Mouse (Mus musculus): ENCODE data around the gene Mvb12b.
A peak's percentile ranks its signal among the peaks of the same experiment; 100 is the strongest.

Gene Mvb12b

DNA sequence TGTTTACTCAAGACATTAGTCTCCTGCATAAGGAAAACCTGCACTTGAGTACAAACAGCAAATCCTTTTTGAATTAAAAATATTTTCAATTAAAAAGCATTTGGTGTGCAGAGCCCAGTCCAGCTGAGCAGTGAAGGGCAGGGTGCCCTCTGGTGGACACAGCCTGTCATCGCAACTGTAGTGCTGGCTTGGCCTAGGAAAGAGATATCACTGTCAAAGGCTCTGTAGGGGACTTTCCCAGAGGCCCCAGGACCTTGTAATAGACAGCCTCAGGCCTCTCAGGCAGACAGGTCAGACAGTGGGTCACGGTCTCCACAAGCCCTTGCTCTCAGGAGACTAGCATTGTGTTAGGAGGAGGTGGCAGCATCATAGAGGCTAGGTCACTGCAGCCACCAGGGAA lies 151.0 kb downstream of the Mvb12b start:
- peak; percentile 60 to 79 for DNase-seq (ENCODE audit: low spot score in 2 of 2)

DNA sequence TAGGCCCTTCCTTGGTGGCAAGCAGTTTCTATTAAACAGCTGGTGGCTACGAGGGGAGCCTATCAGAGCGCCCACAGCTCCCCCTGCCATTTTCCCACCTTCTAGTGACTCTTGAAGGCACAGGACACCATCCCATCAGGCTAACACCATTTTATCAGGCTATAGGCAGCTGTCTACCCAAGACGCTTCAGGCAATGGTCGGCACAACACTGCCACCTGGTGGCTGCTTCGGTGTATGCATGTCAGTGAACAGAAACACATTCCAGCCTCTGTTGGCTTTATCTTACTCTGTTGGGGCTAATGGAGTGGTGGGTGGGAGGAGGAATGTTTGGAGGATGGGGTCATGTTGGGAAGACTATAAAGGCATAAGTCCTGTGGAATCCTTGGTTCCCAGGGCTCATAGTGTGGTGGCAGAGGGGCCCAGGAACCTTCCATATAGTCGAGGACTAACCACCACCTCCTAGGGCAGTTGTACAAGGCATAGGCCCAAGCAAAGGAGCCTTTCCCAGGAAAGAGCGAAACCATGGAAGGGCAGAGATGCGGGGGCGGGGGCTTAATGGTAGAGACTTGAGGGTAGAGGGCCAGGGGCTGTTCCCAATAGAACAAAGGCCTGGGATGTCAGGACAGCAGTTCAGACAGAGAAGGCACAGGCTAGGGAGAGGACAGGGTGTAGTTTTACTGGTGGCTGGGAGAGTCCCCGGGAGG lies 152.8 kb downstream of the Mvb12b start:
- peak; percentile 84 to 91 for DNase-seq (ENCODE audit: low spot score in 2 of 2)

DNA sequence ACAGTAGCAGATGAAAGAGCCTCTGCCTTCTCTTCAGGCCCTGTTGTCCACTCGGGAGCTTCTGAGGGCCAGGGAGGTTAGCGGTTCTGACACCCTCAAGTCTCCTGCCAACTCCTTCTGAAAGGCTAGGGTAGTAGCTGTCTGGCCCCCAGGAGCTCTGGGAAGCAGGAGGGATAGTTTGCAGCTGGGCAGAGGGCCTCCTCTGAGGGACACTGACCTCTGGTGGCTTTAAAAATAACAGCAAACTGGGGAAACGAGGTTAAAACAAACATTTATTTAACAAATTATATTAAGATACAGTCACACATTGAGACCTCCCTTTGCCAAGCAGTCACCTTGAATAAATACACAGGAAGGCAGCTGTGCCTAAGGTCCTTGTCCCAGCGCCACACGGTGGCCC lies 158.0 kb downstream of the Mvb12b start:
- no peak for DNase-seq (ENCODE audit: low spot score in 2 of 2)

DNA sequence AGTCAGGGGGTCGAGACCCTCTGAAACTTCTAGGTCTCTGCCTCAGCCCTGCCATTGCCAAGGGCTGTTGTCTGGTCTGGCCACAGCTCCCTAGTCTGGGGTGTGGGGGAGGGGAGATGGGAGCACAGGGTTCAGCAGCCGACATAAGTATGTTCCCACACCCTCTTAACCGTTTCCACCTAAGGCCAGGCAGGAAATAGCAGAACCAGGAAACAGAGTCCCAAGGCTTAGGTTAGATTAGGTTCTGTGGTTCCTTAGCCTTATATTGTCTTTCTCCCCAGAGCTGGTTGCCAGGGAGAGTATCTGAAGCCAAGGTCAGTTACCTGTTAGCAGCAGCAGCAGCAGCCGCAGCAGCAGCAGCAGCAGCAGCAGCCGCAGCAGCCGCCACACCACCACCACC lies 160.5 kb downstream of the Mvb12b start:
- no peak for DNase-seq (ENCODE audit: low spot score in 2 of 2)

GRCm38 (mm10) chr2:33720380-33720898 lies 167.3 kb downstream of the Mvb12b start:
- peak in 1 of 2 experiments; percentile 78 for DNase-seq (ENCODE audit: low spot score in 2 of 2)

- peak in 1 of 2 experiments; percentile 39 for DNase-seq (ENCODE audit: low spot score in 2 of 2)
Observed at GRCm38 (mm10) chr2:33719339-33720066, 168.2 kb downstream of the Mvb12b start.

DNA sequence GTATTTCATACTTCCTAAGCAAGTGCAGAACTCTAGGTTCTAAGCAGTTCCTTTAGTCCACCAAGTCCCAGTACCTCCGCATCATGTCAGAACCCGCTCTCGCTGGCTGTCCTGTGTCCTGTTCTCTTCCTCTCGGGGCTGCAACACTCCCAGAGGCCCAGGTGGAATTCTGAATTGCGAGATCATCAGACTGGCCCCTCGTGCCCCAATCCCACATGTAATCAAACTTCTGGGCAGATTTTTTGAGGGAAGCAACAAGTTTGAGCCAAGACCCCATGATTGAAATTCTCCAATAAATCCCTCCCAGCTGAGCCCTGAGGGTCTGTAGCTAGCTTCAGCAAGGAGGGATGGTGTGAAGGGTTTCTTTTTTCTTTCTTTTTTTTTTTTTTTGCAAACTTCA lies 169.2 kb downstream of the Mvb12b start:
- no peak for DNase-seq (ENCODE audit: low spot score in 2 of 2)

GRCm38 (mm10) chr2:33717821-33718351 lies 169.9 kb downstream of the Mvb12b start:
- no peak for DNase-seq (ENCODE audit: low spot score in 2 of 2)

- no peak for DNase-seq (ENCODE audit: low spot score in 2 of 2)
Observed at GRCm38 (mm10) chr2:33717378-33717777, 170.4 kb downstream of the Mvb12b start.

DNA sequence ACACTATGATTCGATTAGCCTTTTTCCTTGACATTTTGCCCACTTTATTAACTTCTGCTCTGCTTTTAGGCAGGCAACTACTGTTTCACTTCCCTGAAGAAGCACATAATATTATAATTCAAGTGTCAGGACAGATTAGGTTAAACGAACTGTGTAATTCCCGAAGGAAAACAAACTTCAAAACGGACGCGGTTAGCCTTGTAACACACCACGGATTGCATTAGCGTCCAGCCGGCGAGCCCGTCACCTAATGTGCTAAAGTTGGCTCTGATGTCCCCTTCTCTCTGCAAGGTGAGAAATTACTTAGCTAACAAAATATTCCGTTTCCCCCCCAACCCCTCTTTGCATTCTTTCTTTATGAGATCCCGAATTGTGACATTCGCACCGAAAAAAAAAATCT lies 170.9 kb downstream of the Mvb12b start:
- no peak for DNase-seq (ENCODE audit: low spot score in 2 of 2)

DNA sequence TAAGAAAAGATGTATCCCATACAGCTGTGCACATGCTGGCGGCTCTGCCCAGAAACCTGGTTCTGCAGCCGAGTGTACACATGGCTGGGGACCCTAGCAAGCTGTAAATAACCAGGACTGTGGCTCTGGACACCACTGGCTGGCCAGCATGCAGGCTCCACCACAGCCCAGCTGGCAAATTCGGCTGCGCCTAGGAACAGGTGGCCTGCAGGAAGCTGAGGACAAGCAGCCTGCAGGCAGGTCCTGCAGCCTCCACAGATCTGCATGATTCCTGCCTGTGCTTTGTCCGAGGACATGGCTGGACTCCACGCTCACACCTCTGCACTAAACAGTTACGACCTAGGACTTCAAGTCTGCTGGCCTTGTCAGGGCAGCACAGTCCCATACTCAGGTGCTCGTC lies 172.8 kb downstream of the Mvb12b start:
- no peak for DNase-seq (ENCODE audit: low spot score in 2 of 2)

DNA sequence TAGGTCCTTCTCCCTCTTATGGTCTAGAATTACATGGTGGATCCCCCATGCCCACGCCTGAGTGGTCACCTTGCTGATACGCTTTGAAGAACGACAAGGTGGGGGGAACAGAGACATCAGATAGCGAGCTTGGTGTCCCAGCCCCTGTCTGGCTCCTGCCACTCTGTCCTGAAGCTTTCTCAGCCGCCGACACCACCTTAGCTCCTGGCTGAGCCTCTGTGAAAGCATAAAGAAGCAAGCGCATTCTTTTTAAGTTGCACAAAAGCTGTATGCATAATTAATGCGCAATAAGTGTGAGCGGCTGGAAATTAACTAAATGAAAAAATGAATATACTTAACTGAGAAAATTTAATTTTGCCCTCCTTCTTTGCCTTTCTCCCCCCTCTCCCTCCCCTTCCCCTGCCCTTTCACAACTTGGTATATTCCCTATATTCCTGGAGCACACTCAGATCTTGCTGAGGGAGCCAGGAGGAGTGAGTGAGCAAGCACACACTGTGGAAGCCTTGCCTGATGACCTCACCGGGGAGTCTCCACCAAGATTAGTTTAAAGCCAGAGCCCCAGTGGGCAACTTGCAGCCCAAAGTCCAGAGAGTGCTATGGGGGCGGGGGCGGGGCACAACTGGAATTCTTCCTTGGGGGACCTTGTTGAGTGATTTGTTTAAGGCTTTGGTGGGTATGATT lies 174.0 kb downstream of the Mvb12b start:
- no peak for DNase-seq (ENCODE audit: low spot score in 2 of 2)

DNA sequence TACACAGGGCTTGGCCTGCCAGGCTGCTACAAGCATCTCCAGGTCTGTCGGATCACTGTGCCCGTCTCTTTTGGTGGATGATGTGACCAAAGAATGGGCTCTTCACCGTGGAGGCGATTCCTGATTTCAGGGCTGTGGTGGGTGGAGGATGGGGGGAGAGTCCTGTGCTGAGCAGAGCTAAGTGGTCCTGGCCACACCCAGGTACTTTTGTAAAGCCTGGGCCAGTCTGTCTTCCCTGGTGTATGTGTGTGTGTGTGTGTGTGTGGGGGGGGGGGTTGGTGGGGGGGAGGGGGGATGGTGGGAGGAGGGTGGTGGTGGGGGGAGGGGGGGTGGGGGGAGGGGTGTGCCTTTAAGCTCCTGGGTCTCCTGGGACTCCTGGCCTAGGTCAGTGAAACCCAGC lies 174.9 kb downstream of the Mvb12b start:
- no peak for DNase-seq (ENCODE audit: low spot score in 2 of 2)

GRCm38 (mm10) chr2:33708831-33709230 lies 178.9 kb downstream of the Mvb12b start:
- no peak for DNase-seq (ENCODE audit: low spot score in 2 of 2)

DNA sequence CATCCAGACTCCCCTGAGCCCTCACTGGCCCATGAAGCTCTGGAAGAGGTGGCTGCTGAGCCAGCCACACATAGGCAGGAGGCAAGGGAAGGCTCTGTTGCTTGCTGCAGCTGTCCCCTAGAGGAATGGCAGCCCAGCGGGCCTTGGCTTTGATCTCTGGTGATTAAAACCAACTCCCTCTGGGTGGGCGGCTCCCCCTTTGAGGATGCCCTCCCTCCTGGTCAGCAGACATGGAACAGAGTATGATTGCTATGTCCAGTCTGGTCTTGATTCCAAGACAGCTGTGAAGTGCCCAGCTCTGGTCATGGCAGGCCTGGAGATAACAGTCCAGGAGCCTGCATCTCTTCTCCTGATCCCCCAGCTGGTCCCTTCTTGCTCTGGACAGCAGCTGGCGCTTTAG lies 179.7 kb downstream of the Mvb12b start:
- DNase-seq (ENCODE audit: low spot score in 2 of 2): no peak

DNA sequence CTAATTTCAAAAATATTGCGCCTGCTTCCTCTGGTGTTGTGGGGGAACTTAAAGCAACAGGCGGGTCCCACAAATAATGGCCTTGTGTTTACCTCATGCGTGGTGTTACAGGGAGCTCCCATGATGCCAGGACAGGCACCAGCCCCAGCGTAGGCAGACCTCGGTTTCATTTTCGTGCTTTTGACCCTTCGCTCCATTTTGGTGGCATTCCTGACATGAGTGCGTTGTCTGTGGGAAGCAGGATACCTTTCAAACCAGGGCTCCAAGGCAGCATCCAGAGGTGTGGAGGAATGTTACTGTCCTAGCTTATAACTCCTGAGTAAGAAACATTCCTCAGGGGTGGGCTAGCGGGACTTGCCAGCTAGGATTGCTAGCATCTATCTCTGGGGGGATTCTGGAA lies 181.3 kb downstream of the Mvb12b start:
- DNase-seq (ENCODE audit: low spot score in 2 of 2): no peak

- no peak for DNase-seq (ENCODE audit: low spot score in 2 of 2)
Observed at GRCm38 (mm10) chr2:33705687-33706320, 181.9 kb downstream of the Mvb12b start.

DNA sequence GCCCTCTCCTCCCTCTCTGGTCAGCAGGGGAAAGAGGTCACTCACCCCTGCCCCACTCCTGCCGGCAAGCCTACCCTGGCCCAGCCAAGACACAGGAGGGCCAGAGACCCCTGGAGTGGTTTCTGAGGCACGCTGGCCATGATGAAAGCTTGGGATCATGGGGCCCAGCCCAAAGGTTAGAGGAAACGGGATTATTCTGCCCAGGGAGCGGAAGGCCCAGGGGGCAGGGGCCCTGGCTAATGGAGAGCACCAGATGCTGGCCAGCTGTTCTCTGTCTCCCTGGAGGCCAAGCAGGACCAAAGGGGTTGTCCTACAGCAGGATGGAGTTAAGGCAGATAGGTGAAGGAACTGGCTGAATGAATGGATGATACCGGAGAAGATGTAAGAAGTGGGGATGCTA lies 184.5 kb downstream of the Mvb12b start:
- DNase-seq (ENCODE audit: low spot score in 2 of 2): no peak

GRCm38 (mm10) chr2:33702705-33703104 lies 185.0 kb downstream of the Mvb12b start:
- DNase-seq (ENCODE audit: low spot score in 2 of 2): no peak

DNA sequence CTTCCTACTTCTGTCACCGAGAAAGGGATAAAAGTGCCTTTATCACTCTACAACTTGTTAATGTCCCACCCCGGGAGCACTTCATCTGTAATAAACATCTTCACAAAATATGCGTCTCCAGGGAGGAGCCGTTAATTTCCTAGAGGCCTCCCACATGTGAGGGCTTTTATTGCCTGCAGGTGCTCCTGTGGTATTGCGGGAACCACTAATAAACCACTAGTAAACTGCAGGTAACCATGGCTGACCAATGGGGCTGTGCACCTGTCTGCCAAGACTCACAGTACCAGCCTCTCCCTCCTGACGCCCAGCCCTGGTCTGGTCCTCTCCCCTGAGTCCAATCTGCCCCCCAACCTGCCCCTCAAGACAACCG lies 186.3 kb downstream of the Mvb12b start:
- DNase-seq (ENCODE audit: low spot score in 2 of 2): no peak

GRCm38 (mm10) chr2:33700581-33701445 lies 186.9 kb downstream of the Mvb12b start:
- no peak for DNase-seq (ENCODE audit: low spot score in 2 of 2)
